Mouse (Mus musculus): Measurements from ENCODE around the gene Slc35g1. TPM values are rescaled to one million over a fixed set of nuclear protein-coding genes. Genes with fewer than 3 reads are reported as not detected.
A peak's percentile ranks its signal among the peaks of the same experiment; 100 is the strongest.

Slc35g1 gene
- polyA plus RNA-seq (2016; fragmentation: Nextera tagmentation; extraction: Ambion mirVana), result 2.4 and 2.6 TPM in 2 replicates

- Histone ChIP-seq H3K27ac (no peak within 1 kb of the TSS), H3K27me3 (peaks cover 4% of the 10 kb centered on the region), H3K4me1 (replicated peaks) (peaks cover 9% of the 10 kb centered on the region; the same call in 1 of the 2 replicates), H3K4me3 (replicated peaks) (peak within 1 kb of the TSS; percentile 70), H3K9ac (replicated peaks) (peak within 1 kb of the TSS; percentile 63), H3K4me2 (peak within 1 kb of the TSS; percentile 92), H3K9me3 (no peaks in the 10 kb centered on the region), H3K36me3 (no peaks in the 10 kb centered on the region)
- under 1% methylated on average over 86 of the region's 90 CpGs for WGBS
- ATAC-seq (ENCODE audit: insufficient number of reproducible peaks, insufficient read depth, low FRiP score, low TSS enrichment, low read depth), result peak; percentile 75
Measured at GRCm38 (mm10) chr19:38395701-38396632, at the start of gene Slc35g1. Slc35g1 (plus strand) TSS chr19:38395980.

- WGBS, result 35% methylated on average over 13 of the region's 13 CpGs
- H3K9me3 ChIP-seq, result 0 out of 2 replicates have a peak, but pooled peaks cover 3% of the 10 kb centered on the region
- no peak for ATAC-seq (ENCODE audit: insufficient number of reproducible peaks, insufficient read depth, low FRiP score, low TSS enrichment, low read depth)
Measured at GRCm38 (mm10) chr19:38348271-38349012, 47.3 kb upstream of the Slc35g1 start.

GRCm38 (mm10) chr19:38349013-38349341, 46.8 kb upstream of the Slc35g1 start:
- Histone ChIP-seq H3K4me1 (replicated peaks) (peaks cover 5% of the 10 kb centered on the region; the same call in 1 of the 2 replicates), H3K4me3 (replicated peaks) (no peak overlapping the region), H3K27ac (no peak overlapping the region), H3K36me3 (no peaks in the 10 kb centered on the region), H3K9me3 (0 out of 2 replicates have a peak, but pooled peaks cover 3% of the 10 kb centered on the region), H3K4me2 (no peak overlapping the region), H3K27me3 (no peaks in the 10 kb centered on the region), H3K9ac (replicated peaks) (no peak overlapping the region)
- 81% methylated on average over 5 of the region's 5 CpGs for WGBS
- no peak for ATAC-seq (ENCODE audit: insufficient number of reproducible peaks, insufficient read depth, low FRiP score, low TSS enrichment, low read depth)

More at GRCm38 (mm10) chr19:38348271-38349012, 47.3 kb upstream of the Slc35g1 start:
- Histone ChIP-seq H3K4me1 (replicated peaks) (peaks cover 5% of the 10 kb centered on the region; the same call in 1 of the 2 replicates), H3K9ac (replicated peaks) (no peak overlapping the region), H3K36me3 (no peaks in the 10 kb centered on the region), H3K4me2 (no peak overlapping the region), H3K4me3 (replicated peaks) (no peak overlapping the region), H3K27ac (no peak overlapping the region), H3K27me3 (no peaks in the 10 kb centered on the region)

DNA sequence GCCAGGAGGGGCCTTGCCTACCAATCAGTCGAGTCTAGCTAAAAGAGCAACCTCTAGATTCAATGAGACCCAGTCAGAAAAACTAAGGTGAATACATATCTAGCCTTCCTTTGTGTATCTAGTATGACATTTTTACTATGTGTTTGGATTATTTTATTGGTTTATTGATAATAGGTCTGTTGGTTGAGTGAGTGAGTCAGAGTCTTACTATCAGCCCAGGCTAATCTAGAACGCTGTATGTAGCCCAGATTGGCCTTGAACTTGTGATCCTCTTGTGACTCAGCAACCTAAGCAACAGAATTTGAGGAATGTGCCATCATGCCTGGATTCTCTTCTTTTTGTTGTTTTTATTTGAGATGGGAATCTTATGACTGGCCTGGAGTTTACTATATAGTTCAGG, 44.6 kb upstream of the Slc35g1 start:
- Histone ChIP-seq H3K27ac (no peak overlapping the region), H3K27me3 (no peaks in the 10 kb centered on the region), H3K4me3 (replicated peaks) (no peak overlapping the region), H3K9me3 (no peaks in the 10 kb centered on the region), H3K9ac (replicated peaks) (no peak overlapping the region), H3K4me2 (no peak overlapping the region), H3K36me3 (no peaks in the 10 kb centered on the region), H3K4me1 (replicated peaks) (peaks cover 5% of the 10 kb centered on the region)
- WGBS, result 83% methylated on average over 2 of the region's 2 CpGs
- no peak for ATAC-seq (ENCODE audit: insufficient number of reproducible peaks, insufficient read depth, low FRiP score, low TSS enrichment, low read depth)

- no peaks in the 10 kb centered on the region for H3K9me3 ChIP-seq
- no peak overlapping the region for H3K4me3 ChIP-seq (replicated peaks)
- H3K4me2 ChIP-seq, result no peak overlapping the region
- peaks cover 9% of the 10 kb centered on the region for H3K4me1 ChIP-seq (replicated peaks)
- no peak overlapping the region for H3K27ac ChIP-seq
- ATAC-seq (ENCODE audit: insufficient number of reproducible peaks, insufficient read depth, low FRiP score, low TSS enrichment, low read depth), result no peak
- no peaks in the 10 kb centered on the region for H3K27me3 ChIP-seq
- WGBS, result 83% methylated on average over 3 of the region's 3 CpGs
- no peak overlapping the region for H3K9ac ChIP-seq (replicated peaks)
- H3K36me3 ChIP-seq, result no peaks in the 10 kb centered on the region
Measured at GRCm38 (mm10) chr19:38351728-38352127, 44.1 kb upstream of the Slc35g1 start.

DNA sequence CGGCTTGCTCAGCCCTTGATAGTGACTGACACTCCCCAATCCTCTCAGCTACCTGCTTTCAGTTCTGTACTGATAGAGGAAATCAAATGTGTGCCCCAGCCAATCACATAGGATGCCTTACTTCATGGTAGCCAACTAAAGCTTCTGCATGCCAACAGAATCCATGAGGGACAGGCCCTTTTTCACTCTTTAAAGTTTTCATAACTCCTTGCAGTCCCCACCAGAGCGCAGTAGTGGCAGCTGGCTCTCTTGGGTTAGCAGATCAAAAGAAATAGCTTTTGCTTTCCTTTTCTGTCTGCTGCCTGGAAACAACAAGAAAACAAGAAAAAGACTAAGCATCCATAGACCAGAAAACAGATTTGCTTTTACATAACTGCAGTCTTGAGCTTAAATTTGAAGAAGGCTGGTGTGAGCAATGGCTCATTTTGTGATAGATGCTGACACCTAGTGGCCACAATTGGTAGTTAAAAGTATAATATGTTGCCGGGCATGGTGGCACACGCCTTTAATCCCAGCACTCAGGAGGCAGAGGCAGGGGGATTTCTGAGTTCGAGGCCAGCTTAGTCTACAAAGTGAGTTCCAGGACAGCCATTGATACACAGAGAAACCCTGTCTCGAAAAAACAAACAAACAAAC, 43.2 kb upstream of the Slc35g1 start:
- Histone ChIP-seq H3K9ac (replicated peaks) (no peak overlapping the region), H3K4me3 (replicated peaks) (no peak overlapping the region), H3K27me3 (no peaks in the 10 kb centered on the region), H3K36me3 (no peaks in the 10 kb centered on the region), H3K4me2 (no peak overlapping the region), H3K4me1 (replicated peaks) (peaks cover 10% of the 10 kb centered on the region), H3K27ac (no peak overlapping the region), H3K9me3 (no peaks in the 10 kb centered on the region)
- WGBS, result 47% methylated on average over 6 of the region's 6 CpGs
- ATAC-seq (ENCODE audit: insufficient number of reproducible peaks, insufficient read depth, low FRiP score, low TSS enrichment, low read depth), result no peak

- Histone ChIP-seq H3K9me3 (no peaks in the 10 kb centered on the region), H3K27me3 (no peaks in the 10 kb centered on the region), H3K4me1 (replicated peaks) (peaks cover 17% of the 10 kb centered on the region), H3K36me3 (no peaks in the 10 kb centered on the region), H3K9ac (replicated peaks) (no peak overlapping the region), H3K4me2 (no peak overlapping the region), H3K4me3 (replicated peaks) (no peak overlapping the region), H3K27ac (no peak overlapping the region)
- WGBS, result 87% methylated on average over 1 of the region's 1 CpGs
- no peak for ATAC-seq (ENCODE audit: insufficient number of reproducible peaks, insufficient read depth, low FRiP score, low TSS enrichment, low read depth)
Measured at GRCm38 (mm10) chr19:38354279-38354678, 41.5 kb upstream of the Slc35g1 start.

DNA sequence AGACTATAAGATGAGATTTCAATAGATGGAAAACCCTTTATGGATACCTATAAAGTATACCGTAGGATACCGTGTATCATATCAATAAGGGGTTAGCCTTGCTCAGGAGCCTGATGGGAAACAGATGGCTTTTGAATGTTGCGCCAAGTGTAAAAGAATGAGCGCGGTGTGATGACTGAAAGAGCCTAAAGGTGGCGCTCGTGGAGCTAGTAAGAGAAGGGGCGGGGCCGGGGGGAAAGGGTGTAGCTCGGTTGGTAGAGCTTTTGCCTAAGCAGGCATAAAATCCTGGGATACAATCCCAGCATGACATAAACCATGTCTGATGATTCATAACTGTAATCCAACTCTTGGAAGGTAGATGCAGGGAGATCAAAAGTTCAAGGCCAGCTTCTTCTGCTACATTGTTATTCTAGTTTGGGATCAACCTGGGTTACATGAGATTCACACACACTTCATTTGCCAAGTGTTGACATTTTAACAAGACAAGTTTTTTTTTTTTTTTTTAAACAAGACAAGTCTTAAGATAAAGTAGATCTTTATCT, 40.9 kb upstream of the Slc35g1 start:
- no peaks in the 10 kb centered on the region for H3K36me3 ChIP-seq
- no peak overlapping the region for H3K9ac ChIP-seq (replicated peaks)
- no peak overlapping the region for H3K27ac ChIP-seq
- no peaks in the 10 kb centered on the region for H3K27me3 ChIP-seq
- H3K4me2 ChIP-seq, result no peak overlapping the region
- ATAC-seq (ENCODE audit: insufficient number of reproducible peaks, insufficient read depth, low FRiP score, low TSS enrichment, low read depth), result no peak
- H3K9me3 ChIP-seq, result no peaks in the 10 kb centered on the region
- peaks cover 17% of the 10 kb centered on the region for H3K4me1 ChIP-seq (replicated peaks)
- no peak overlapping the region for H3K4me3 ChIP-seq (replicated peaks)
- WGBS, result 65% methylated on average over 10 of the region's 10 CpGs

- no peak for ATAC-seq (ENCODE audit: insufficient number of reproducible peaks, insufficient read depth, low FRiP score, low TSS enrichment, low read depth)
- no peaks in the 10 kb centered on the region for H3K36me3 ChIP-seq
- H3K4me2 ChIP-seq, result no peak overlapping the region
- WGBS, result 53% methylated on average over 8 of the region's 8 CpGs
- no peaks in the 10 kb centered on the region for H3K27me3 ChIP-seq
- H3K4me3 ChIP-seq (replicated peaks), result no peak overlapping the region
- H3K4me1 ChIP-seq (replicated peaks), result peaks cover 17% of the 10 kb centered on the region
- no peaks in the 10 kb centered on the region for H3K9me3 ChIP-seq
- no peak overlapping the region for H3K9ac ChIP-seq (replicated peaks)
- 0 out of 2 replicates have a peak overlapping the region, but pooled peaks have one; percentile 45 for H3K27ac ChIP-seq
Measured at GRCm38 (mm10) chr19:38356211-38356828, 39.5 kb upstream of the Slc35g1 start.

- 0 out of 2 replicates have a peak, but pooled peaks have one; percentile 73 for ATAC-seq (ENCODE audit: insufficient number of reproducible peaks, insufficient read depth, low FRiP score, low TSS enrichment, low read depth)
- H3K36me3 ChIP-seq, result no peaks in the 10 kb centered on the region
- no peak overlapping the region; the same call in 1 of the 2 replicates for H3K9ac ChIP-seq (replicated peaks)
- WGBS, result 38% methylated on average over 9 of the region's 9 CpGs
- H3K27ac ChIP-seq, result 0 out of 2 replicates have a peak overlapping the region, but pooled peaks have one; percentile 35
- H3K27me3 ChIP-seq, result no peaks in the 10 kb centered on the region
- H3K4me1 ChIP-seq (replicated peaks), result peaks cover 17% of the 10 kb centered on the region
- no peak overlapping the region for H3K4me2 ChIP-seq
- no peaks in the 10 kb centered on the region for H3K9me3 ChIP-seq
- no peak overlapping the region for H3K4me3 ChIP-seq (replicated peaks)
Measured at GRCm38 (mm10) chr19:38357956-38358623, 37.7 kb upstream of the Slc35g1 start.
